Mouse (Mus musculus): ENCODE data around the gene Fbxo41. TPM values are rescaled to one million over a fixed set of nuclear protein-coding genes. Genes with fewer than 3 reads are reported as not detected.

Gene Fbxo41
- polyA plus RNA-seq (2014; fragmentation: Illumina TruSeq; extraction: RNeasy Lipid Tissue Mini Kit (QIAGEN cat#74804); ENCODE audit: low replicate concordance): not detected

DNA sequence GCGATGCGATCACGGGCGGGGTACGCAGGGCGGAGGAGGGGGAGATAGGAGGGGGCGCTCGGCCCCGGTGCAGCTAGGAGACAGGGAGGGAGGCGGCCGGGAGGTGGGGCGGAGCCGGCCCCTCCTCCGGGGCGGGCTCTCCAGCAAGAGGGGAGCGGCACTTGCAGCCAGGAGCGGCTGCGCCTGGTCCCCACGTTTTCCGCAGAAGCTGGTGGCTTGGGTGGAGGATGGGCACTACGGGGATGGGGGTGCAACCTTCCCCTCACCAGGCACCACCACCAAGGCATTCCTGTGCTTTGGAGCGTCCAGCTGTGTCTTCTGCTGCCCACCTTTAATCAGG is at the start of gene Fbxo41:
Fbxo41 (minus strand) TSS at position 84 of the 340 bp plus-strand sequence.

DNA sequence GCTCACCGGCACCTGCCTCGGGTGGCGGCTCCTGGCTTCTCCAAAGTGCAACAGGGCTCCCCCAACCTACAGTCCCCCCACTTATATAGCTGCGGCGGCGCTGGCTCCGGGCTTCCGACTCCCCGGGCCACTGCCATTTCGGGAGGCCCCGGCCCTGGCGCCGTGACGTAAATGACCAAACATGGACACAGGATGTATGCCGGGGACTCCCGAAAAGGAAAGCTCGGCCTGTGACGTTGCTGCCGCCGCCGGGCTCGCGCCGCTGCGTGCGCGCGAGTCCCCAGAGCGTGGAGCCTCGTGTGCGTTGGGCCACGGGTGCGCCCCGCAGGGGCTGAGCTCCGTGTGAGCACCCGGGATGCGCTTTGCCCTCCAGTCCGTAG is 10.7 kb upstream of the Fbxo41 start, which contains the start of gene Egr4:
Egr4 (minus strand) TSS at position 59 of the 380 bp plus-strand sequence.

DNA sequence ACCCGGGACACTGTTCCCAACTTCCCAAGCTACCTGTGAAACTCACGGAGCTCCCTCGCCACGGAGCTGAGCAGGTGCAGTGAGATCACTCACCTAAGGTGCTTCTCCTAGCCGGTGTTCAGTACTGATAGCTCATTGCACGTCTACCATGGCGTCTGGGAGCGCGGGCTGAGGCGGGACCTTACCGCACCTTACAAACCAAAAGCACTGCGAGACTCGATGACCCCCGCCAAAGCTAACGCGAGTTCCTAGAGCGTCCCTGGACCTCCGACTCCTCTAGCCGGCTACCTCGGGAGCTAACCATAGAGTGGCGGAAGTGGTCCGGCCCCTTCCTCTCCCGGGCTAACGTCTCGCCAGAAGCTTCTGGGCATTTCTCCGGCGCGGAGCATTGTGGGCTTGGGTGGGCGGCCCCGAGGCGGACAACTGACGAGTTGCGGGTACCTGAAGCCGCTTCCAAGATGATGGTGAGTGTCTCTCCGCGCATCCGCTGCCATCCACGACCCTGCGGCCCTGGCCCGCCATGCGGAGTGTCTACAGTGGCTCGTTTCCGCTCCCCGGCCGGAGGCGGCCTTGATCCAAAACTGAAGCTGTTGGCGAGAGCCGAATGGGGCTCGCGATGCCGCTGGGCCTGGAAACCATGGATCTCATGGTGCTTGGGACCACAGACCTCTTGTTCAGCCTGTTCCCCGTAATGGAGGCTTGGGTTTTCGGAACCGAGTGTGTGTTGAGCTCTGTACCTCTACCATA is 51.0 kb downstream of the Fbxo41 start, which contains the start of gene Pradc1:
Pradc1 (minus strand) TSS at position 307 of the 747 bp plus-strand sequence.

DNA sequence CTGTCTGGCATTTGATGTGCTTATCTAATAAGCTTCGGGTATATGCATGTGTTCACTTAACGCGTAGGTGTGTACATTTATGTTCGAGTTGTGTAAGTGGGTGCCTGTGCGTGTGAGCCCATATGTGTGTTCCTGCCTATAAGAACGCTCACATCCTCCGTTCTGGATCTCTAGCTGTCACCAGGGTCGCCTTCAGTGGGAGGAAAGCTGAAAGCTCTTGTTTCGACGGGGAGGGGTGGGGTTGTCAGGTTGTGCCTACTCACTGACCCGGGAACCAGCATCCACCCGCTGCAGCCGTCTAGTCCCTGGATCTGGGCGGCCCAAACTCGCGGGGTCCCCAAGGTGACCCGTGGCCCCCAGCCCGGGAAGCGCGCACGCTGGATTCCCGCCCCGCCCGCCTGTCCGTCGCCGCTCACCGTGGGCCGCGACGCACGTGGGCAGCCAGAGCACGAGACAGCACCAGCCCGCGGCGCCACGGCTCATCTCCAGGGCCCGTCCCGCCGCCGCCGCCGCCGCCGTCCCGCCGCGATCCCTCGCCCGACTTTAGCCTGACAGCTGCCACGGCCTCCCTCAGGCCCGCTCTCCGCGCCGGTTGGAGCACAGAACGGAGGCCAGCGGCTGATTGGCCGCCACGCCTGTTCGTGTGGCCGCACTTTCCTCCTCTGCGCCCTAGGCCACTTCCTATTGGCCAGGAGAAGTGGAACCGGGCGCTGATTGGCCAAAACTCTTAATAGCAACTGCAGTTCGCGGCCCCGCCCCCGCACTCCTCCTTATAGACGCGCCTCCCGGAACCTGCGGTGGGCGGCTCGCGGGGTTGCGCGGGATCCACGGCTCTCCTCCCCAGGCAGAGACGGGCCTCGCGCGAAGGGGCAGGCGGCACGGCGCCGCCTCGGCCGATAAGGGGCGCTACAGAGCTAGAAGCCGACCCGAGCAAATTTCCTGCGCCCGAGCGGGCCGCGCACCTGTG is 51.8 kb downstream of the Fbxo41 start, which contains the start of gene Cct7:
Cct7 (plus strand) TSS at position 818 of the 967 bp plus-strand sequence.

DNA sequence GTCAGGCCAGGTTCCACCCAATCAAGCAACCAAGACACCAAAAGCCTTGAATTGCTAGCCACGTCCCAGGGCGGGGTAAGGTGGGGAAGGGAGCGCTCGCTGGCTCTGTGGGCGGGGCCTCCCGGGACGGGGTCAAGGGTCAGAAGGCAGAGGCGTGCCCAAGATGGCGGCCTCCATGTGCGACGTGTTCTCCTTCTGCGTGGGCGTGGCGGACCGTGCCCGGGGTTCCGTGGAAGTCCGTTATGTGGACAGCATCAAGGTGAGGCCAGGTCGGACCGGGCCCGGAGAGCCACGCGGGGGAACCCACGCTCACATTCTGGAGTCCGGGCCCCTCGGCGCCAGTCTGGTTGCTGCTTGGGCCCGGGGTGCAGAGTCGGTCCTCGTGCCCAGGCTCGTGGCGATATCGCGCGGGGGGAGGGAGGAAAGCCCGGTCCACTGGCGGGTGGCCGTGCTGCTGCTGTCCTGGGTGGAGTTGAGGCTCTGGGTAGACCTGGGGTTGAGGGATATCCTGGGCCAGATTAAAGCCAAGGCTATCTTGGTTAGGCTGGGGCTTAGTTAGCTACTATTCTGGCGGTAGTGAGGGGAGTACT is 70.9 kb downstream of the Fbxo41 start, which contains the start of gene Smyd5:
Smyd5 (plus strand) TSS at position 148 of the 590 bp plus-strand sequence.

DNA sequence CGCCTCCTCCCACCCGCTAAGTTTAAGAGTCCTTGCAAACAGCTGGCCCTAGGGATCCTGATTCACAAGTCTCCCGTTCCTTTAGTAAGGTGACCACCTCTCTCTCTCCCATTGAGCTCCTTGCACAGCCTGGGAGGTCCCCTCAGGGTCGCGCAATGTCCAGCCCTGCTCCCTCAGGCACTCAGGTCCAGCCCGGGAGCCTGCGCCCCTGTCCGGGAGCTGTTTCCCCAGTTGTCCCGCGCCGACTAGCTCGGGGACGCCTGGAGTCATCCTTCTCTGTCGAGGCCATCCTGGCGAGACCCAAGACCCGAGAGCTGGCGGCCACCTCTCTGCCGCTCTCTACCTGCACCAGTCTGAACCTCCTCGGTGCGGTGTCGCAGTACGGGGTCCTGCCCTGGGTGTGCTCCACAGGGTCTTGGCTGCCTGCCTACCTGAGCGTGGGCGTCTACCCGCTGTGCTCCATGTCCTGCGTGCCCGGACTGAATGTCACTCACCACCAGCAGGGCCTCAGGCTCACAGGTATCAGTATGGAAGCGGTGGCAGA is 78.9 kb downstream of the Fbxo41 start, which contains the start of gene Noto:
Noto (plus strand) TSS at position 51 of the 544 bp plus-strand sequence.

Other genes with a start within 250 kb of the Fbxo41 start
- 0.33 TPM for gene Sfxn5, start 169.6 kb downstream of the Fbxo41 start, polyA plus RNA-seq (2014; fragmentation: Illumina TruSeq; extraction: RNeasy Lipid Tissue Mini Kit (QIAGEN cat#74804); ENCODE audit: low replicate concordance)
- gene Rab11fip5, start 128.4 kb downstream of the Fbxo41 start, polyA plus RNA-seq (2014; fragmentation: Illumina TruSeq; extraction: RNeasy Lipid Tissue Mini Kit (QIAGEN cat#74804); ENCODE audit: low replicate concordance): 0.15 TPM
- not detected for gene Noto, start 79.1 kb downstream of the Fbxo41 start, polyA plus RNA-seq (2014; fragmentation: Illumina TruSeq; extraction: RNeasy Lipid Tissue Mini Kit (QIAGEN cat#74804); ENCODE audit: low replicate concordance)
- gene Smyd5, start 71.0 kb downstream of the Fbxo41 start, polyA plus RNA-seq (2014; fragmentation: Illumina TruSeq; extraction: RNeasy Lipid Tissue Mini Kit (QIAGEN cat#74804); ENCODE audit: low replicate concordance): 0.82 TPM
- gene Cct7, start 51.5 kb downstream of the Fbxo41 start, polyA plus RNA-seq (2014; fragmentation: Illumina TruSeq; extraction: RNeasy Lipid Tissue Mini Kit (QIAGEN cat#74804); ENCODE audit: low replicate concordance): 48.3 TPM
- gene Pradc1, start 51.0 kb downstream of the Fbxo41 start, polyA plus RNA-seq (2014; fragmentation: Illumina TruSeq; extraction: RNeasy Lipid Tissue Mini Kit (QIAGEN cat#74804); ENCODE audit: low replicate concordance): 3.8 TPM
- gene Egr4, start 10.6 kb upstream of the Fbxo41 start, polyA plus RNA-seq (2014; fragmentation: Illumina TruSeq; extraction: RNeasy Lipid Tissue Mini Kit (QIAGEN cat#74804); ENCODE audit: low replicate concordance): not detected
- 3.3 TPM for gene Alms1, start 84.5 kb upstream of the Fbxo41 start, polyA plus RNA-seq (2014; fragmentation: Illumina TruSeq; extraction: RNeasy Lipid Tissue Mini Kit (QIAGEN cat#74804); ENCODE audit: low replicate concordance)
- gene Nat8f7, start 210.2 kb upstream of the Fbxo41 start, polyA plus RNA-seq (2014; fragmentation: Illumina TruSeq; extraction: RNeasy Lipid Tissue Mini Kit (QIAGEN cat#74804); ENCODE audit: low replicate concordance): not detected

Data from small intestine, adult 10 weeks (tissue).